Mouse (Mus musculus) liver, adult 2 months (tissue): ENCODE measurements around the gene Metrnl.

Experiments used
- CTCF ChIP-seq: fragments of 200-500 bp; IDR thresholded peaks from 2 replicates; pipeline ENCODE4 v1.5.1; 2011; ENCODE audit warnings: low read depth, low read length, control low read depth
- POLR2A ChIP-seq: fragments of 200-500 bp; IDR thresholded peaks from 2 replicates; pipeline ENCODE4 v1.6.1; 2011; ENCODE audit warnings: low read length, control low read depth; ENCODE audit not compliant: insufficient read depth; ENCODE audit errors: extremely low read depth

DNA sequence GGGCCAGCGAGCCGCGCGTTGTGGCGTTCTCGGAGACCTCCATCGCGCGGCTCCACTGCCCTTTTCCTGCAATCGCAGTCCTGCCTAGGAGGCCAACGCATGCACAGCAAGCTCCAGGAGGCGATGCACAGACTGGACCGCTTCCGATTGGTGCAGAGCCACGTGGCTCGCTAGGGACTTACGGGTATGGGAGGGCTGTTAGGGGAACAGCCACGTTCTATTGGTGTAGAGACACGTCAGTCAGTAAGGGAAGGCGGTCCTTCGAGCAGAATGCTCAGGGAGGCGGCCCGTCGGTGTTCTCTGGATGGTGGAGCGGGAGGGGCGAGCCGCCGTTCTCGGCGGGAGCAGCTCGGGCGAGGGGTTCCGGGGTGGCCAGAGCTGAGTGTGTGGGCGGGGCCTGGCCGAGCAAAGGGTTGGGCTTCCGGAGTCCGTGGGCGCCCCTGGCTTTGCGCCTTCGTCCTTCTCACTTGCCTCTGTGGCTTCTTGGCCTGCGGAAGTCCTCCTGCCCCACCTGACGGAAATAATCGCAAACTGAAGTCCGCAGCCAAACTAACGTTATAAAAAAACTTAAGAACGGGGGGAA lies 28.3 kb upstream of the Metrnl start, which contains the start of gene B3gntl1:
- peak; percentile 29; the same call in 1 of the 2 replicates for TF ChIP-seq CTCF
- TF ChIP-seq POLR2A = peak; percentile 75
